Mouse (Mus musculus): ENCODE data around the gene Myom1.

- TF ChIP-seq CTCF (conservative IDR thresholded peaks at IDR 0.05; ENCODE audit: low read length): no peak
- TF ChIP-seq POU5F1 (IDR thresholded peaks at IDR 0.05; ENCODE audit: borderline replicate concordance, low read length): no peak
- no peak for TF ChIP-seq NANOG (IDR thresholded peaks at IDR 0.05; ENCODE audit: borderline replicate concordance, low read length)
Measured at GRCm38 (mm10) chr17:71168846-71169245, 166.4 kb downstream of the Myom1 start.
